Mouse (Mus musculus) forebrain, embryonic 14.5 days (tissue): ENCODE measurements around the gene Ssx2ip. TPM values are rescaled to one million over a fixed set of nuclear protein-coding genes. Genes with fewer than 3 reads are reported as not detected.

ENCODE experiments used
- ATAC-seq: fragments of 200-750 bp; cut with Nextera tagmentation; 2 replicates; pipeline ENCODE4 v1.8.0; 2017; ENCODE audit warnings: mild to moderate bottlenecking, moderate library complexity
- DNase-seq: peaks from one replicate; pipeline ENCODE4 v3.0.0-alpha.2; 2015; ENCODE audit warnings: low spot score
- H3K27ac ChIP-seq: fragments of 300-500 bp; sonication (generic); 2 replicates; pipeline ENCODE4 v1.5.1; 2014; ENCODE audit warnings: low read depth, mild to moderate bottlenecking, control low read depth, low read length, moderate library complexity
- H3K27me3 ChIP-seq: fragments of 300-500 bp; sonication (generic); replicated peaks from 2 replicates; pipeline ENCODE4 v1.6.1; 2014; ENCODE audit warnings: low read length, control low read depth, mixed read lengths; ENCODE audit not compliant: control insufficient read depth, insufficient read depth
- H3K36me3 ChIP-seq: fragments of 300-500 bp; sonication (generic); 2 replicates; pipeline ENCODE4 v1.6.1; 2014; ENCODE audit warnings: low read length, control low read depth; ENCODE audit not compliant: control insufficient read depth, insufficient read depth
- H3K4me1 ChIP-seq: fragments of 300-500 bp; sonication (generic); 2 replicates; pipeline ENCODE4 v1.6.1; 2014; ENCODE audit warnings: antibody characterized with exemption, low read length, control low read depth; ENCODE audit not compliant: control insufficient read depth, insufficient read depth
- H3K4me2 ChIP-seq: fragments of 300-500 bp; sonication (generic); 2 replicates; pipeline ENCODE4 v1.6.1; 2014; ENCODE audit warnings: mild to moderate bottlenecking, control low read depth, low read length
- H3K4me3 ChIP-seq: fragments of 300-500 bp; sonication (generic); 2 replicates; pipeline ENCODE4 v1.5.1; 2014; ENCODE audit warnings: low read depth, low read length, control low read depth
- H3K9ac ChIP-seq: fragments of 300-500 bp; sonication (generic); 2 replicates; pipeline ENCODE4 v1.6.1; 2014; ENCODE audit warnings: mild to moderate bottlenecking, low read length, control low read depth, moderate library complexity
- H3K9me3 ChIP-seq: fragments of 300-500 bp; sonication (generic); replicated peaks from 2 replicates; pipeline ENCODE4 v1.6.1; 2016; ENCODE audit warnings: low read length, control low read depth, mixed read lengths; ENCODE audit not compliant: control insufficient read depth
- WGBS: fragments of 180-500 bp; shearing (Covaris S2); extraction: QIAGEN DNeasy Blood & Tissue Kit; methylation state at CpG from one replicate; pipeline ENCODE4 v1.1.7; 2014; 5-methylcytosine and 5-hydroxymethylcytosine counted together
- polyA plus RNA-seq: library from polyadenylated mRNA; unstranded; fragments of >200 nt; fragmentation: Nextera tagmentation; extraction: Ambion mirVana; gene quantifications from 2 replicates; pipeline ENCODE4 v1.2.1, GENCODE M21; 2014

Gene Ssx2ip
- polyA plus RNA-seq = 20.8 and 22.9 TPM in 2 replicates

DNA sequence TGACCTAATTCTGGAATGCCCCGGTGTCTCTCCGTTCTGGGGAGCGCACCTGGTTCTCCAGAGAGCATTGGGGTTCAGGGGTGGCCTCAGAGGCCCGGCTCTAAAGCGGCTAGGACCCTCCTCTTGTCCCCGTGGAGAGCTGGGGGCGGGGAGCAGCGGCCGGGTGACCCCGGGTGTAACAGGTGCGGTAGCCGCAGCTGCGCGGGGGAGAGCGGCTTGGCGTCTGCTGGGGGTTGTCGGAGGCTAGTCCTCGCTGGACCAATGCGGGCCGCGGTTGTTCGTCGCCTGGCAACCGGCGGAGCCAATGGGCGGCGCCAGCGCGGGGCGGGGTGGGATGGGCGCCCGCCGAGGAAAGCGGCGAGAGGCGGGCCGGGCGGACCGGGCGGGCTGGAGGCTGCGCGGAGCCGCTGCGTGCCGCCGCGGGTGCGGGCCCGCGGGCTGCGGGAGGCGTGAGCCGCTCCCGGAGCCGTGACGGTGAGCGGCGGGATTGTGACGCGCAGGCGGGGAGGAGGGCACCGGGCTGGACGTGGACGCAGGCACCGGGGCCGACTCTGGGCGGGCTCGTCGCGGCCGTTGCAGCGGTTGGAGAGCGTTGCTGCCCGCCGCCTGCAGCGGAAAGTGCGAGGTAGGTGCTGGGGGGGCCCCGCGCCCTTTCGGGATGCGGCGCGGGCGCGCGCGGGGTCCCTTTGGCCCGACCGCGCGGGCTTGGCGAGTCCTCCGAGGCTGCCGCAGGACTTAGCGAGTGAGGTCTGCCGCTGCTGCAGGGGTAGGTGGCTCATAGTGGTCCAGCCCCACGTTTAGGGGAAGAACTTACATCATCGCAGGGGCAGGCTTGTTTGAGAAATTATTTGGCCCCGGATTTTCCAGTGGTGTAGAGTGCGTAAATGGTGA lies at the start of gene Ssx2ip:
Ssx2ip (plus strand) TSS at position 332 of the 891 bp plus-strand sequence.
- H3K4me1 ChIP-seq = peaks cover 25% of the 10 kb centered on the region
- H3K9ac ChIP-seq = peak within 1 kb of the TSS; percentile 92
- H3K36me3 ChIP-seq = no peaks in the 10 kb centered on the region
- H3K27me3 ChIP-seq = no peaks in the 10 kb centered on the region
- under 1% methylated on average over 75 of the region's 100 CpGs for WGBS
- peak within 1 kb of the TSS; percentile 89 for H3K4me2 ChIP-seq
- peak within 1 kb of the TSS; percentile 76 for H3K27ac ChIP-seq
- peak within 1 kb of the TSS; percentile 97 for H3K4me3 ChIP-seq
- peak; percentile 96 for DNase-seq
- ATAC-seq = peak; percentile 99
- H3K9me3 ChIP-seq = peaks cover 5% of the 10 kb centered on the region; the same call in 1 of the 2 replicates

DNA sequence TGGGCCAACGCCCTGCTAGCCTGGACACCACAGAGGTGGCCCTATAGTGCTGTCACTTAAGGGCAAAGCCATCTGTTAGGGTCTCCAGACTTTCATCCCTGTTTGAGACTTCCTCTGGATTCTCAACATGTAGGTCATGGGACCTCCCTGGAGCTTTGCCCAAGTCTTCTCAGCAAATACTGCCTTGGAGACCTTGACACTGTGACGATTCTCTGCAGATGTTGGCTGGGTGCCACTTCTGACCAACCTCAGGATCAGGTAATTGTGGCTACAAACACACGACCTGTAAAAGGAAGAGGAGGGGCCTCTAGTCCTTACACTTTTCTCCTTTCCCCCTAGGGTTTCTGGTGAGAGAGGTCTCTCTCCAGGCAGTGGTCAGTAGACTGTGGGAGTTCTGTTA lies 49.3 kb upstream of the Ssx2ip start:
- Histone ChIP-seq H3K4me3 (no peak overlapping the region), H3K4me1 (no peaks in the 10 kb centered on the region), H3K27ac (no peak overlapping the region), H3K4me2 (no peak overlapping the region), H3K27me3 (no peaks in the 10 kb centered on the region), H3K36me3 (no peaks in the 10 kb centered on the region), H3K9ac (no peak overlapping the region), H3K9me3 (no peaks in the 10 kb centered on the region)
- ATAC-seq (no peak), DNase-seq (no peak)
- WGBS = 78% methylated on average over 3 of the region's 3 CpGs

DNA sequence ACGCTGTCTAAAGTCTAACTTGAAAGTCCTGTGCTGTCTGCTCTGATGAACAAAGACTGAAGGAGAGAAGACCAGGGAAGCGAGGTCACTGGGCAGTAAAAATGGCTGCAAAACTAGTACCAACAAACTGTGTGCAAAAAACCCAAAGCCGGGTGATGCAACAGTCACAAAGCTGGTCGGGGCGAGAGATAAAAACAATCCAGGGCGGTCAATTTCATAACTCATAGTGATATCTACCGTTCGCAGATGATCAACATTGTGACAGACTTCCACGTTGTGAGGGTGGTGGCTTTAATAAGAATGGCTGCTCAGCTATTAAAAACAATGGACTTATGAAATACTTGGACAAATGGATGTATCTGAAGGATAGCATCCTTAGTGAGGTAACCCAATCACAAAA lies 39.0 kb upstream of the Ssx2ip start:
- Histone ChIP-seq H3K4me1 (no peaks in the 10 kb centered on the region), H3K27ac (no peak overlapping the region), H3K9ac (no peak overlapping the region), H3K27me3 (no peaks in the 10 kb centered on the region), H3K36me3 (no peaks in the 10 kb centered on the region), H3K4me2 (no peak overlapping the region), H3K9me3 (no peaks in the 10 kb centered on the region), H3K4me3 (no peak overlapping the region)
- whole genome bisulfite sequencing = 92% methylated on average over 9 of the region's 9 CpGs
- ATAC-seq = no peak
- DNase-seq = no peak

DNA sequence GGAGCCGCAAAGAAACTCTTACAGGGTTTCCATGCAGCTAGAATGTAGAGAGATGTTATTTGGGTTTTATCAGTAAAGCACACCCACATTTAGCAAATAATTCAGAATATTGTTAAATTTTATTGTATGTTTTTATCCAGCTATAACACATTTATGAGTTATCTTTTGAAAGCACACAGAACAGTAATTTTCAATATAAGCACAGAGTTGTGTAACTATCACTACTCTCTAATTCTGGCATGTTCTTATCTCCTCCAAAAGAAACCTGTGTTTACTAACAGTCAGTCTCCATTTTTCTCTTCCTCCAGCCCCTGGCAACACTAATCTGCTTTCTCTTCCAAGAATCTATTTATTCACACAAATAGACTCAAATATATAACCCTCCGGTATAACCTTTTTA lies 37.4 kb upstream of the Ssx2ip start:
- H3K36me3 ChIP-seq = no peaks in the 10 kb centered on the region
- no peak overlapping the region for H3K4me3 ChIP-seq

DNA sequence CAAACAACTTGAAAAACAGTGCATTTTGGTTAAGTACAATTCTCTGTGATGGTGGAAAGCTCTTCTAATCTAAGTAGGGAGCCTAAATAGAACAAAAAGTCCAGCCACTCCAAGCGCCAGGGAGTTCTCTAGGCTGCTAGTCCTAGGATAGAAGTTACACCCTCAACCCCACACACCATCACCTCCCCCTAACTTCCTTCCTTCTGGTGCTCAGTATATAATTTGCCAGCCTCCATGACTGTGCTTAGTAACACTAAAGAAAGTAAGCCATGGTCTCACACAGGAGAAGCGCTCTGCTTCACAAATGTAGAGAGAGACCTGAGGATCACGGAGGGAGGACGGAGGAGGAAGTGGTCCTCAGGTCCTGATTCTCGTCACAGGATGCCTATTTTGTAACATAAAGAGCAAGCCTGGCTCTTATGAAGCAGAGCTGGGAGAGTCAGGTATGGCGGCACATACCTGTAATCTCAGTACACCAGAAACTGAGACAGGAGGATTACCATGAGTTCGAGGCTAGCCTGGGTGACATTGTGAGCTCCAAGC lies 33.8 kb upstream of the Ssx2ip start:
- DNase-seq (no peak), ATAC-seq (no peak)
- Histone ChIP-seq H3K27ac (no peak overlapping the region), H3K4me2 (no peak overlapping the region), H3K4me1 (peaks cover 10% of the 10 kb centered on the region), H3K9me3 (no peaks in the 10 kb centered on the region), H3K36me3 (no peaks in the 10 kb centered on the region), H3K9ac (no peak overlapping the region), H3K27me3 (no peaks in the 10 kb centered on the region), H3K4me3 (no peak overlapping the region)
- 91% methylated on average over 7 of the region's 7 CpGs for WGBS

More for the DNA sequence above, 37.4 kb upstream of the Ssx2ip start:
- ATAC-seq (no peak), DNase-seq (no peak)
- 93% methylated on average over 2 of the region's 2 CpGs for WGBS
- H3K27ac ChIP-seq = no peak overlapping the region
- H3K4me1 ChIP-seq = no peaks in the 10 kb centered on the region
- H3K9me3 ChIP-seq = no peaks in the 10 kb centered on the region
- H3K27me3 ChIP-seq = no peaks in the 10 kb centered on the region
- no peak overlapping the region for H3K4me2 ChIP-seq
- H3K9ac ChIP-seq = no peak overlapping the region

DNA sequence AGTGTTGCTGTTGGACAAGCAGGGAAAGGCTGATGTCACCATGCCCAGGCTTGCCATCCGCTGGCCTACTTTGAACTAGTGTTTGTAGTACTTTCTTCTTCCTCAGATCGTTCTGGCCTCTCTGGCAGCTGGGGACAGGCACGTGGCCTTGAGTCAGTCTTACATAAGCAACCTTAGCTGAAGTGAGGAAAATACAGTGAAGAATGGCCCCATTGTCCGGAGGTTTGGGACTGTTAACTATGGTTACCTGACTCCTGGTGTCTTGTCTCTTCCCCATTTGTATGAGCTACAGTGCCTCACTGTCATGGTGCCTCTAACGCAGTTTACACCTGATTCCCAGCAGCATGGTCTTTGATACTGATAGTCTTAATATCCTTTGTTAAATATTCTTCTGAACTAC lies 33.2 kb upstream of the Ssx2ip start:
- Histone ChIP-seq H3K27ac (no peak overlapping the region), H3K36me3 (no peaks in the 10 kb centered on the region), H3K9ac (no peak overlapping the region), H3K27me3 (no peaks in the 10 kb centered on the region), H3K4me1 (peaks cover 10% of the 10 kb centered on the region), H3K9me3 (no peaks in the 10 kb centered on the region), H3K4me3 (no peak overlapping the region), H3K4me2 (no peak overlapping the region)
- 75% methylated on average over 5 of the region's 5 CpGs for WGBS
- DNase-seq = no peak
- ATAC-seq = no peak

DNA sequence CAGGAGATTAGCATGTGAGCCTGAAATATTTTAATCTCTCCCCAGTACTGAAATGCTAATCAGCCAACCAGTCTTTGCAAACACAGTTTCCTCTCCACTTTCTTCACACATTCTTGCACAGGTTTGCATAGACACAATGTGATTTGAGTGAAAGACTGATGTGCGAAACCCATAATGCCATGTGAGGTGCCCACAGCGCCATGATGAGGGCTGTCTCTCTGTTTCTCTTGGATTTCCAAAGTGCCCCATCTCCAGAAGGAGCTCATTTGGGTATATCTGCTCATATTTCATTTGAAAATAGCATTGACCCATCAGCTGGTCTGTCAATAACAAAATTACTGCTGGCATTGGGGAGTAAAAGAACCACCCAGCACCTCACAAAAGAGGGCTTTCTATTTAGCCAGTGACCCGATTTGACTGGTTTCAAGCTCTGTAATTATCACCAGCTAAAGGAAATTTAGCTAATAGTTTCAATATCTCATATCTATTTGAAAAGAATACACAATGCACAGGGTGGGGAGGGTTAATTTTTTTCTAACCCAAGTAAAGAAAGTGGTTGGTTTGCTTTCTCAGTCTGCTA lies 29.8 kb upstream of the Ssx2ip start:
- Histone ChIP-seq H3K27ac (no peak overlapping the region), H3K36me3 (no peaks in the 10 kb centered on the region), H3K4me3 (no peak overlapping the region), H3K27me3 (no peaks in the 10 kb centered on the region), H3K9me3 (no peaks in the 10 kb centered on the region), H3K4me1 (peaks cover 10% of the 10 kb centered on the region), H3K9ac (no peak overlapping the region), H3K4me2 (no peak overlapping the region)
- WGBS = 29% methylated on average over 3 of the region's 3 CpGs
- DNase-seq (peak; percentile 10), ATAC-seq (peak; percentile 35)

DNA sequence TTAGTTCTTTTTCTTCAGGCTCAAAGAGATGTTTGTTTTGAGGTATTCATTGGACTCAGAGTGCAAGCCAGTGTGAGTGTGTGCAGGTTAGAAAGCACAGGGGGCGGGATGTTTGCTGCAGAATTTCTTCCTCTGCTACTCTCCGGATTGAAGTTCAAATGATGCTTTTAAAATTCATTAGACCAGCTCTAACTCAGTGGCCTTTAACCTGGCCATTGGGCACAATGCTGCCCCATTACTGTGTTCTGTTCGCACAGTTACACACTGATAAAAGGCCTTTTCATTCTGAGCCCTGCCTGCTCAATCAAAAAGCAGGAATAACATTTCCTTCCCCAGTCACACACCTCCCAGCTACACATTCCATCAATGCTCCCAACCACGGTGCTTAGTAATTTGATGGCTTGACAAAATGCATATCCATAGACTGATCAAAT lies 29.2 kb upstream of the Ssx2ip start:
- peak; percentile 77 for ATAC-seq
- 3% methylated on average over 4 of the region's 4 CpGs for WGBS

More for the DNA sequence above, 29.2 kb upstream of the Ssx2ip start:
- Histone ChIP-seq H3K4me1 (peaks cover 15% of the 10 kb centered on the region), H3K9ac (no peak overlapping the region), H3K27me3 (no peaks in the 10 kb centered on the region), H3K27ac (no peak overlapping the region), H3K4me2 (no peak overlapping the region), H3K36me3 (no peaks in the 10 kb centered on the region), H3K9me3 (no peaks in the 10 kb centered on the region), H3K4me3 (no peak overlapping the region)
- DNase-seq = peak; percentile 55
